Comparison of ENCODE assay signal across 30 mouse cellular contexts in the genomic region with DNA sequence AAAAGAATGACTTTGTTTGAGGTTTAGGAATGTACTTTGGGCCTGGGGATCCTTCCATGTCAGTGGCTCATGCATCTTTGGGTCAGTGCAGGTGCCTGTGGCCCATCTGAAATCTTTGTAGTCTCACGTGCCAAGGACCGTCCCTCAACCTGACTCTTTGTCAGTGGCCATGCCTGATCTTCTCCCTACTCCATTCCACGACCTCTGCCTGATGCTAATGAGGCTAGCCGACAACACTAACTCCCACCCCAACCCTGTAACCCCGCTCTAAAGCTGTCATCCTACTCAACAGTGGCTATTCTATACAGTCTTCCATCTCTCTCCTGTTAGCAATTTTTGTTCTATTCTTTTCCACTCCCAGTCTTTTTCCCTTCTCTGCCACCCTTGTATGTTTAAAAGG. TPM values are rescaled to one million over a fixed set of nuclear protein-coding genes. Genes with fewer than 3 reads are reported as not detected.
DNase-seq lines count a peak whose midpoint lies in the region; ATAC-seq and TF ChIP-seq lines count a peak whose summit lies in the region.
"Had no signal": no experiment of that assay in that cellular context is flagged by ENCODE, and none has a peak within 500 bp of the region (broad histone marks: within the 10 kb centered on the region; RNA-seq: fewer than 3 reads in every experiment).

No protein-coding gene starts in this region.

- no peak overlapping the region for H3K9ac ChIP-seq in heart, adult 2 months (ENCODE audit: low read depth, low read length)
- H3K9ac ChIP-seq in lung, embryonic 16.5 days (ENCODE audit: low read length), result no peak overlapping the region
- no peak overlapping the region for H3K9ac ChIP-seq in ES-E14 (ENCODE audit: insufficient read depth, low read depth, low read length, poor library complexity, severe bottlenecking)
- H3K9ac ChIP-seq in forebrain, embryonic 14.5 days (ENCODE audit: low read length), result no peak overlapping the region
- H3K9ac ChIP-seq: embryonic facial prominence, embryonic 13.5 days; embryonic facial prominence, embryonic 15.5 days; forebrain, embryonic 12.5 days; forebrain, embryonic 15.5 days; forebrain, postnatal 0 days had no signal

- H3K4me3 ChIP-seq in heart, adult 2 months, result no peak overlapping the region
- no peak overlapping the region for H3K4me3 ChIP-seq in lung, embryonic 16.5 days (ENCODE audit: low read length)
- H3K4me3 ChIP-seq in E14TG2a.4 (replicated peaks; ENCODE audit: low read length) (peak overlapping the region; percentile 17; the same call in 1 of the 2 replicates), ES-E14 (ENCODE audit: insufficient read depth in 1 of 2, low read depth in 1 of 2, low read length in 2 of 2, poor library complexity in 1 of 2, severe bottlenecking in 1 of 2) (no peak overlapping the region)
- H3K4me3 ChIP-seq in forebrain, embryonic 14.5 days (ENCODE audit: low read depth, low read length), result no peak overlapping the region
- H3K4me3 ChIP-seq: embryonic facial prominence, embryonic 13.5 days; embryonic facial prominence, embryonic 15.5 days; erythroblast, embryonic 14.5 days; forebrain, embryonic 10.5 days; forebrain, embryonic 12.5 days; forebrain, embryonic 15.5 days had no signal

- no peak overlapping the region for H3K4me2 ChIP-seq in lung, embryonic 16.5 days (ENCODE audit: low read depth, low read length)
- no peak overlapping the region for H3K4me2 ChIP-seq in forebrain, embryonic 14.5 days (ENCODE audit: low read length)
- H3K4me2 ChIP-seq: embryonic facial prominence, embryonic 13.5 days; embryonic facial prominence, embryonic 15.5 days; forebrain, embryonic 12.5 days; forebrain, embryonic 15.5 days had no signal

- no peaks in the 10 kb centered on the region for H3K27me3 ChIP-seq in heart, adult 2 months (ENCODE audit: control insufficient read depth, insufficient read depth, low read length)
- no peaks in the 10 kb centered on the region for H3K27me3 ChIP-seq in lung, embryonic 16.5 days (ENCODE audit: control insufficient read depth, insufficient read depth, low read depth, low read length)
- H3K27me3 ChIP-seq in E14TG2a.4 (ENCODE audit: insufficient read depth, low read length), result no peaks in the 10 kb centered on the region
- H3K27me3 ChIP-seq in forebrain, embryonic 14.5 days (replicated peaks; ENCODE audit: control insufficient read depth, insufficient read depth, low read length), result no peaks in the 10 kb centered on the region
- H3K27me3 ChIP-seq: embryonic facial prominence, embryonic 13.5 days; embryonic facial prominence, embryonic 15.5 days; forebrain, embryonic 12.5 days; forebrain, embryonic 15.5 days had no signal

- 0 out of 2 replicates have a peak, but pooled peaks cover 4% of the 10 kb centered on the region for H3K9me3 ChIP-seq in lung, embryonic 16.5 days (ENCODE audit: control insufficient read depth, low read length)
- H3K9me3 ChIP-seq in E14TG2a.4 (ENCODE audit: low read length) (no peaks in the 10 kb centered on the region), ES-E14 (ENCODE audit: control insufficient read depth, insufficient read depth, low read depth, low read length) (no peaks in the 10 kb centered on the region)
- no peaks in the 10 kb centered on the region for H3K9me3 ChIP-seq in forebrain, embryonic 14.5 days (replicated peaks; ENCODE audit: control insufficient read depth, low read length)
- H3K9me3 ChIP-seq: embryonic facial prominence, embryonic 13.5 days; embryonic facial prominence, embryonic 15.5 days; forebrain, embryonic 15.5 days had no signal

- no peak for TF ChIP-seq EP300 in heart, adult 2 months (IDR thresholded peaks at IDR 0.05; ENCODE audit: insufficient read depth, low read depth, low read length)

- no peak overlapping the region for H3K27ac ChIP-seq in heart, adult 2 months
- peak overlapping the region; percentile 21 for H3K27ac ChIP-seq in lung, embryonic 16.5 days (ENCODE audit: low read length)
- peak overlapping the region; percentile 2; the same call in 1 of the 2 replicates for H3K27ac ChIP-seq in ES-E14 (ENCODE audit: insufficient read depth, low read depth, low read length, poor library complexity, severe bottlenecking)
- no peak overlapping the region for H3K27ac ChIP-seq in forebrain, embryonic 14.5 days (ENCODE audit: low read depth, low read length)
- H3K27ac ChIP-seq: embryonic facial prominence, embryonic 13.5 days; embryonic facial prominence, embryonic 15.5 days; forebrain, embryonic 10.5 days; forebrain, embryonic 12.5 days; forebrain, embryonic 15.5 days had no signal

- TF ChIP-seq CTCF in heart, adult 2 months (IDR thresholded peaks at IDR 0.05), result no peak
- TF ChIP-seq CTCF in E14TG2a.4 (conservative IDR thresholded peaks at IDR 0.05; ENCODE audit: low read length), result no peak

- ATAC-seq in lung, embryonic 16.5 days (ENCODE audit: low read depth), result no peak
- no peak for ATAC-seq in forebrain, embryonic 14.5 days
- ATAC-seq: activated CD4-positive, CD25-positive, alpha-beta regulatory T cell, adult 4 months; forebrain, embryonic 15.5 days; forebrain, postnatal 0 days had no signal

- DNase-seq in heart, adult 11 months, result peak; percentile 53
- DNase-seq in heart, adult 2 months, result no peak
- DNase-seq in lung, postnatal 10 days, result no peak
- DNase-seq in ES-E14 (ENCODE audit: low read depth, low spot score), result no peak
- DNase-seq in forebrain, embryonic 14.5 days (ENCODE audit: low spot score), result no peak
- no peak for DNase-seq in embryo, embryonic 10.5 days (ENCODE audit: low spot score)
- DNase-seq: adrenal gland, adult 8-10 months; cerebellum, adult 11-12 months; cerebellum, adult 2 months; cerebellum, adult 9-10 months; cerebellum, postnatal 10 days; cerebellum, postnatal 25 days; embryo, embryonic 11 days; forebrain, postnatal 0 days had no signal

- no peaks in the 10 kb centered on the region for H3K36me3 ChIP-seq in heart, adult 2 months (ENCODE audit: control insufficient read depth, insufficient read depth, low read length)
- H3K36me3 ChIP-seq in lung, embryonic 16.5 days (ENCODE audit: control insufficient read depth, insufficient read depth, low read length), result no peaks in the 10 kb centered on the region
- H3K36me3 ChIP-seq in E14TG2a.4 (ENCODE audit: insufficient read depth, low read length) (no peaks in the 10 kb centered on the region), ES-E14 (ENCODE audit: control insufficient read depth, insufficient read depth, low read length, poor library complexity, severe bottlenecking) (no peaks in the 10 kb centered on the region)
- no peaks in the 10 kb centered on the region for H3K36me3 ChIP-seq in forebrain, embryonic 14.5 days (ENCODE audit: control insufficient read depth, insufficient read depth, low read length)
- H3K36me3 ChIP-seq: embryonic facial prominence, embryonic 13.5 days; embryonic facial prominence, embryonic 15.5 days; forebrain, embryonic 10.5 days; forebrain, embryonic 12.5 days; forebrain, embryonic 15.5 days had no signal

- no peaks in the 10 kb centered on the region for H3K4me1 ChIP-seq in heart, adult 2 months (ENCODE audit: control insufficient read depth, insufficient read depth, low read length)
- no peaks in the 10 kb centered on the region for H3K4me1 ChIP-seq in lung, embryonic 16.5 days (replicated peaks; ENCODE audit: control insufficient read depth, insufficient read depth, low read length)
- H3K4me1 ChIP-seq in E14TG2a.4 (replicated peaks; ENCODE audit: low read depth, low read length), result peaks cover 33% of the 10 kb centered on the region
- H3K4me1 ChIP-seq in ES-E14 (ENCODE audit: control insufficient read depth in 2 of 2, insufficient read depth in 2 of 2, low read length in 2 of 2, poor library complexity in 1 of 2), result peaks cover 2 to 16% of the 10 kb centered on the region in 2 experiments; a peak in 2 of 4 replicates
- no peaks in the 10 kb centered on the region for H3K4me1 ChIP-seq in forebrain, embryonic 14.5 days (ENCODE audit: control insufficient read depth, insufficient read depth, low read length)
- H3K4me1 ChIP-seq: embryonic facial prominence, embryonic 13.5 days; embryonic facial prominence, embryonic 15.5 days; forebrain, embryonic 10.5 days; forebrain, embryonic 12.5 days; forebrain, embryonic 15.5 days had no signal

- in situ Hi-C loops in ES-E14 (cut with MboI; ENCODE audit: low sequenced_read_pairs in 2 of 2, unreplicated experiment in 2 of 2), result no loop called here

- TF ChIP-seq POLR2A in heart, adult 2 months (IDR thresholded peaks at IDR 0.05; ENCODE audit: insufficient read depth, low read depth, low read length), result no peak

- 92% methylated on average over 5 of the region's 5 CpGs for WGBS in heart, adult 2 months
- WGBS in lung, embryonic 16.5 days, result 86% methylated on average over 5 of the region's 5 CpGs
- WGBS in forebrain, embryonic 14.5 days, result 84% methylated on average over 5 of the region's 5 CpGs

- no peaks in the 10 kb centered on the region for H3K79me2 ChIP-seq in heart, adult 2 months (replicated peaks; ENCODE audit: control insufficient read depth, insufficient read depth, low read length)

- intact Hi-C loops in heart, adult 2 months (cut with DNase I), result no loop called here

TF ChIP-seq in ES-E14, 5 proteins besides CTCF, POLR2A, EP300 and RAD21:
- no peak for TF ChIP-seq ZNF384 (IDR thresholded peaks at IDR 0.05; ENCODE audit: low read depth, low read length)
- TF ChIP-seq CHD2 (IDR thresholded peaks at IDR 0.05; ENCODE audit: low read depth, low read length), result no peak
- no peak for TF ChIP-seq HCFC1 (IDR thresholded peaks at IDR 0.05; ENCODE audit: borderline replicate concordance, insufficient read depth, low read length)
- no peak for TF ChIP-seq ZC3H11A (IDR thresholded peaks at IDR 0.05; ENCODE audit: borderline replicate concordance, low read depth, low read length)
- TF ChIP-seq MAFK (IDR thresholded peaks at IDR 0.05; ENCODE audit: insufficient read depth, low read depth, low read length), result no peak

RNA-seq across cellular contexts. Expression of gene Cdrt4, which starts 4.2 kb away (rescaled TPM):
- total RNA-seq in heart, adult 2 months (2021), result not detected
- 1.4 TPM in 1 of 2 replicates, not detected in the other for polyA plus RNA-seq in heart, adult 2 months (2012; rRNA removed)
- 0.21 and 0.52 TPM in 2 replicates for polyA plus RNA-seq in lung, embryonic 16.5 days (2015; fragmentation: Nextera tagmentation; extraction: Ambion mirVana)
- 1.1 and 1.6 TPM in 2 replicates for total RNA-seq in ES-E14 (2012; rRNA removed)
- polyA plus RNA-seq in forebrain, embryonic 14.5 days (2014; fragmentation: Nextera tagmentation; extraction: Ambion mirVana), result not detected in 2 replicates
- total RNA-seq: adrenal gland, adult 18-20 months; adrenal gland, postnatal 14 days; adrenal gland, postnatal 36 days; forebrain, postnatal 0 days; MEL had no signal
- polyA plus RNA-seq: activated CD4-positive, CD25-positive, alpha-beta regulatory T cell, adult 4 months; C2C12; cortical plate, adult 2 months; embryonic facial prominence, embryonic 11.5 days; erythroblast, embryonic 14.5 days; forebrain, embryonic 10.5 days; forebrain, embryonic 12.5 days; forebrain, embryonic 15.5 days; forebrain, postnatal 0 days had no signal

Comparison
In these comparisons a context has a peak if more than half of its experiments do, and no peak if none do; other contexts are left out.
1. H3K27ac ChIP-seq: peak in lung, embryonic 16.5 days (single experiment) and ES-E14 (single experiment); none in heart, adult 2 months (single experiment) and forebrain, embryonic 14.5 days (single experiment).